Mouse (Mus musculus): Measurements from ENCODE around the gene Gmpr.

DNA sequence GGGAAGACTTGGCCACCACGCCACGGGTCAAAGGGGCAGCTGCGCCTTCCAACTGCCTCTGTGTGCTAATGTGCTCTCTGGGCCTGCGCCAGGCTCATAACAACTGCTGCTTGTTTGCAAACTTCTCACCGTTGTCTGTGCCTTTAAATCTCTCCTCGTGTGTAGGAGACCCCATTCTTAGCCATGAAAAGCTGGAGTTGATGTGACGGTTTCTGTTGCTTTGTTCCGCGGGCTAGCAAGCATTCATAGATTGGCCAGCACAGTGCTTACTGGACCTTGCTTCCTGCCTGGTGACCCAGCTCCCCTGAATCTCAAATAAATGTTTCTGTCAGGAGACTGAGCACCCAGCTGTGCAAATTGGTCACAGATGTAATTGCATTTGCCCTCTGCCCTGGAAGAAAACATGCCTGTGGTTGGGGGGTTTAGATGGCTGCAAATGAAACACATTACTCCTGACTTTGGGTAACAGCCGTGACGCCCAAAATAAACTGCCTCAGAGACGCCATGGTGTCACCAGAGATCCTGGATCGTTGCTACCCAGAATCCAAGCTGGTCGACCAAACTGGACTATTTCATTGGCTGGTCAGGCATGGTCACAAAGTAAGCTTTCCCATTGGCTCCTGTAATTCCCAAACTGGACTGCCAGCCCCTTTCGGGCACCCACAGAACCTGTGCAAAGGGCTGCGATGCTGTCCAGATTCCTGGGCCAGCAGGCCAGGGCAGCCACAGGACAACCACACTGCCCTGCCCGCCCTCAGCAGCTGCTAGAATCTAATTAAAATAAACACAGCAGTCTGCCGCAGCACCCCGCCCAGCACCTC, 37.6 kb upstream of the Gmpr start:
- TF ChIP-seq EP300 (IDR thresholded peaks at IDR 0.05; ENCODE audit: insufficient read depth, low read depth, low read length): no peak
- no peak for TF ChIP-seq CTCF (IDR thresholded peaks at IDR 0.05; ENCODE audit: low read depth, low read length)
- TF ChIP-seq POLR2A (IDR thresholded peaks at IDR 0.05; ENCODE audit: insufficient read depth, low read length): no peak
